Mouse (Mus musculus): ENCODE results near the gene Spsb4. TPM values are rescaled to one million over a fixed set of nuclear protein-coding genes. Genes with fewer than 3 reads are reported as not detected.

Gene Spsb4
- polyA plus RNA-seq, 1 experiment from 2014 or later: 8.4 TPM

GRCm38 (mm10) chr9:97003173-97003572 is 15.5 kb downstream of the Spsb4 start:
- no peak overlapping the region for H3K27ac ChIP-seq
- WGBS (ENCODE audit: missing documents): 71% methylated on average over 5 of the region's 5 CpGs
- no peaks in the 10 kb centered on the region for H3K79me2 ChIP-seq (ENCODE audit: inconsistent target)
- H3K36me3 ChIP-seq (ENCODE audit: inconsistent target): no peaks in the 10 kb centered on the region
- H3K4me3 ChIP-seq (ENCODE audit: inconsistent target): no peak overlapping the region

- no peaks in the 10 kb centered on the region for H3K36me3 ChIP-seq (ENCODE audit: inconsistent target)
- no peak overlapping the region for H3K27ac ChIP-seq
- H3K79me2 ChIP-seq (ENCODE audit: inconsistent target): no peaks in the 10 kb centered on the region
- WGBS (ENCODE audit: missing documents): 86% methylated on average over 7 of the region's 8 CpGs
- no peak overlapping the region for H3K4me3 ChIP-seq (ENCODE audit: inconsistent target)
Observed at GRCm38 (mm10) chr9:97002654-97003053, 16.0 kb downstream of the Spsb4 start.

- Histone ChIP-seq H3K36me3 (ENCODE audit: inconsistent target) (no peaks in the 10 kb centered on the region), H3K79me2 (ENCODE audit: inconsistent target) (no peaks in the 10 kb centered on the region), H3K27ac (no peak overlapping the region), H3K4me3 (ENCODE audit: inconsistent target) (no peak overlapping the region)
- 75% methylated on average over 7 of the region's 7 CpGs for WGBS (ENCODE audit: missing documents)
Observed at GRCm38 (mm10) chr9:97002025-97002424, 16.6 kb downstream of the Spsb4 start.

- H3K4me3 ChIP-seq (ENCODE audit: inconsistent target): no peak overlapping the region
- no peaks in the 10 kb centered on the region for H3K79me2 ChIP-seq (ENCODE audit: inconsistent target)
- WGBS (ENCODE audit: missing documents): 87% methylated on average over 10 of the region's 10 CpGs
- no peaks in the 10 kb centered on the region for H3K36me3 ChIP-seq (ENCODE audit: inconsistent target)
- no peak overlapping the region for H3K27ac ChIP-seq
Observed at GRCm38 (mm10) chr9:97001458-97001857, 17.2 kb downstream of the Spsb4 start.

DNA sequence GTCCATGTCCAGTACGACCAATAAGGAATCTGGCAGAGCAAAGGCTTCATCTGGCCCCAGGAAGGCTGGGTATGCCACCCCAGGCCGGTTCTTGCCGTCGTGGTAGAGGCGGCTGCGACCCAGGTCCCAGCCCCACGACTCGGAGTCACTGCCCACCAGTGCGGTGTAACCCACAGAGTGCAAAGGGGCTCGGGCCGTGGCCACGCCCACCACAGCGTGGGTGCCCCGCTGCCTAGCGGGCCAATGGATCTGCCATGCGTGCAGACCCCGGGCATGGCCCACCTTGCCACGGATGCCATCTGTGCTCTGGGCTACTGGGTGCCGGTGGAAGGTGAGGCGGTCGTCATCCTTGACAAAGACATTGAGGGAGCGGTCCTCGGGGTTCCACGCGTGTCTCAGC is 22.9 kb downstream of the Spsb4 start:
- 97% methylated on average over 23 of the region's 25 CpGs for WGBS (ENCODE audit: missing documents)
- Histone ChIP-seq H3K27ac (no peak overlapping the region), H3K36me3 (ENCODE audit: inconsistent target) (no peaks in the 10 kb centered on the region), H3K4me3 (ENCODE audit: inconsistent target) (no peak overlapping the region), H3K79me2 (ENCODE audit: inconsistent target) (no peaks in the 10 kb centered on the region)

DNA sequence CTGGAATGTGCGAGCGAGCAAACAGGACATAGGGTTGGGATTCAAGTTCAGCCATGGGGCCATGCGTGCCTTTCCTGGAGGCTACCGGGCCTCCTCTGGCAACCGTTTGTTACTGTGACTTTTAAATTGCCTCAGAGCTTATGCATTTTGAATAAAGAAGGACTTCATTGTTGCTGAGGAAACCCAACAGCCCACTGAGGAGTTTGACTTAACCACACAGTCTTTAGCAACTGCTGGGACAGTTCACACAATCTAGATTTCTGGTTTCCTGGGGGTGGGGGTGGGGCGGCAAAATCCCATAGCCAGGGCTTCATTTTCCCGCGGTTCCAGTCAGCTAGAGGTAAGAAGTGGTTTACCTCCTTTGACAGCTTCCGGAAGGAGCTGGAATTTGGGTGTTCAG is 23.9 kb downstream of the Spsb4 start:
- H3K36me3 ChIP-seq (ENCODE audit: inconsistent target): no peaks in the 10 kb centered on the region
- no peak overlapping the region for H3K27ac ChIP-seq
- WGBS (ENCODE audit: missing documents): 77% methylated on average over 9 of the region's 9 CpGs
- H3K4me3 ChIP-seq (ENCODE audit: inconsistent target): no peak overlapping the region
- no peaks in the 10 kb centered on the region for H3K79me2 ChIP-seq (ENCODE audit: inconsistent target)

DNA sequence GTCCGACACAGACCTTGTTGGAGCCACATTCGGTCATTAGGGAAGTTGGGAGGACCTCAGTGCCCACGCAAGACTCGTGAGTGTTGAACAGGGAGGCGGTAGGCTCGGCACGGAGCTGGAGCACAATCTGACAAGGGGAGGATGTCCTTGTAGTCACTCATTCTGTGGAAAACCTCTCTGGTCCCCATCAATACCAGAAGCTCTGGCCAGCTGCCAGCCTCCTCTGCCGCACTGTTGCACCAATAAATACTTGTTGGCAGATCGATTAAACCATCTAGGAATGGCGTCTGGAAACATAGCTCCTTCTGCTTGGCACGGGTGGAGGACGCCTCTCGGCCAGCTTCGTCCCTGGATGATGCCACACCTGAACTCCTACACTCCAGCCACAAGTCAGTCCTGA is 27.5 kb downstream of the Spsb4 start:
- H3K36me3 ChIP-seq (ENCODE audit: inconsistent target): no peaks in the 10 kb centered on the region
- no peak overlapping the region for H3K27ac ChIP-seq
- H3K79me2 ChIP-seq (ENCODE audit: inconsistent target): no peaks in the 10 kb centered on the region
- 92% methylated on average over 14 of the region's 14 CpGs for WGBS (ENCODE audit: missing documents)
- H3K4me3 ChIP-seq (ENCODE audit: inconsistent target): no peak overlapping the region

DNA sequence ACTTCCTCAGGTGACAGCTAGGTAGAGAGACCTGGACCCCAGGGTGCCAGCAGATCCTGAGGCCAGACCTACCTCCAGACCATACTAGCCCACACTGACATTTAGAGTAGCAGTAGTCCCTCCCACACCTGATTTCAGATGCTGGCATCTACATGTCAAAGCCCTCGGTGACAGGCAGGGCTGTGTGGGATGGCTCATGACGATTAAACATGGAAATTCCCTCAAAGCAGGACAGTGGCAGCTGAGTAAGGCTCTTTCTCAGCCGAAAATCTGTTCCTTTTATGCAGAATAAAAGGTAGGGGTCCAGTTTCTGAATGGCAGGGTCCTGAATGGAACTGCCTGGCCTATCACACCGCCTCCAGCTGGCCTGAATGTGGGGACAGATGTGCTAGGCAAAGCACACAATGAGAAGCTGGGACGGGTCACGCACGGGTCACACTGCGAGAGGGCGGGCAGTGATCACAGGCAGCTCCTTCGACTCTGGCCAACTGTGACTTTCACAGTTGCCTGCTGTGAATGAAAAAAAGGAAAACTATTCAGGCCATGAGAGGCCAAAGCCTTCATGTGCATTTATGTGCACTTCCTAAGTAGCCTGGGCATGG is 29.2 kb downstream of the Spsb4 start:
- Histone ChIP-seq H3K79me2 (ENCODE audit: inconsistent target) (no peaks in the 10 kb centered on the region), H3K36me3 (ENCODE audit: inconsistent target) (no peaks in the 10 kb centered on the region), H3K27ac (no peak overlapping the region), H3K4me3 (ENCODE audit: inconsistent target) (no peak overlapping the region)
- 91% methylated on average over 10 of the region's 10 CpGs for WGBS (ENCODE audit: missing documents)

- 94% methylated on average over 10 of the region's 11 CpGs for WGBS (ENCODE audit: missing documents)
- Histone ChIP-seq H3K79me2 (ENCODE audit: inconsistent target) (no peaks in the 10 kb centered on the region), H3K4me3 (ENCODE audit: inconsistent target) (no peak overlapping the region), H3K27ac (no peak overlapping the region), H3K36me3 (ENCODE audit: inconsistent target) (no peaks in the 10 kb centered on the region)
Observed at GRCm38 (mm10) chr9:96986797-96987473, 31.7 kb downstream of the Spsb4 start.

DNA sequence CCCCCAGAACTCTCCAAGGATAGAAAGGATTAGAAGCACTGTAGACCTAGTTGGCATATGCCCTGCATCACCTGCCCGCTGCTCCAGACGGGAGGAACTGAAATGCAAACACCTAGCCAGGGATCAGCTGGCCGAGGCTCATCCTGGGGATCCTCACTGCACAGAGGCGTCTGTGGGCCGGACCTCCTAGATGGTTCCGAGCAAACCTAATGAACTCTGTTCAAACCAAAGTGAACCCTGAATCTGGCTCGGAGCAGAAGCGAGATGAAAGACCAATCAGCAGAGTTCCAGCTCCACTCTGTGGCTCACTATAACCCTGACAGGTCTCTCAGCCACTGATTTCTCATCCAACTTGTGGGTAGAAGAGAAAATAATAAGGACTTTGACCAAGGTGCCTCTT is 34.6 kb downstream of the Spsb4 start:
- Histone ChIP-seq H3K79me2 (ENCODE audit: inconsistent target) (no peaks in the 10 kb centered on the region), H3K4me3 (ENCODE audit: inconsistent target) (no peak overlapping the region), H3K36me3 (ENCODE audit: inconsistent target) (no peaks in the 10 kb centered on the region), H3K27ac (no peak overlapping the region)
- WGBS (ENCODE audit: missing documents): 98% methylated on average over 4 of the region's 8 CpGs

DNA sequence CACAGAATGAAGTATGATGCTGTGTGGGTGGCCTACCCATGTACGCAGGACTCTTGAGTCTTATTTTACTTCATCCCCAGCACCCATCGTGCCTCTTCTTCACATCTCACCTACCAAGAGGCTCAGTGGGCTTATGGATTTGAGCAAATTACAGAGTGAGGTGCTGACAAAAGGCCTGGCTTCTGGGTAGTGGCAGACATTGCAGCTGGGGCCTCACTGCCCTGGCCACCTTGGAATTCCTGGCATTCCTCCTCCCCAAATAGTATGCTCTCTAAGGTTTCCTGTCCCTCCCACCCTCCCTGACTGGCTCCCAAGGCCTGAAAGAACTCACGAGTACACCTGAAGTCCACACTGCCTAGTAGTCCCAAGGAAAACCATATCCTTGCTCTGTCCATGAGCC is 35.7 kb downstream of the Spsb4 start:
- H3K36me3 ChIP-seq (ENCODE audit: inconsistent target): no peaks in the 10 kb centered on the region
- no peak overlapping the region for H3K27ac ChIP-seq
- H3K79me2 ChIP-seq (ENCODE audit: inconsistent target): no peaks in the 10 kb centered on the region
- 89% methylated on average over 3 of the region's 3 CpGs for WGBS (ENCODE audit: missing documents)
- no peak overlapping the region for H3K4me3 ChIP-seq (ENCODE audit: inconsistent target)

DNA sequence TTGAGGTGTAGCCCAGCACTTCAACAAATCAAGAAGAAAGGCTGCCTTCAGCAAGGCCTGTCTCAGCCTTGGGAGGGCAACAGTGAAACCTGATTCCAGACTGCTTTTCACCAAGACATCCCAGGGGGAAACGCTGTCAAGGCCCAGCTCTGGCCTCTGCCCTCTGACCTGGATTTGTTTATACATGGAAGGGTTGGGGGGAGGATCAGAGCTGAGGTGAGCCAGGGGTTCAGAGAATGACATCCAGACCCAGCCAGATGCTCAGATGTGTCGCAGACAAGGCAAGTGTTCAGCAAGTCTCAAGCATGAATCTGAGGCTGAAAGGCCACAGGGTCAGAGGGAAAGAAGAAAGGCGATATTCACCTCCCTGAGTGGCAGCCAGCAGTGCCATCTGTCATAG is 36.3 kb downstream of the Spsb4 start:
- no peak overlapping the region for H3K4me3 ChIP-seq (ENCODE audit: inconsistent target)
- no peaks in the 10 kb centered on the region for H3K36me3 ChIP-seq (ENCODE audit: inconsistent target)
- no peak overlapping the region for H3K27ac ChIP-seq
- no peaks in the 10 kb centered on the region for H3K79me2 ChIP-seq (ENCODE audit: inconsistent target)
- WGBS (ENCODE audit: missing documents): 97% methylated on average over 3 of the region's 3 CpGs

- WGBS (ENCODE audit: missing documents): 97% methylated on average over 5 of the region's 5 CpGs
- no peaks in the 10 kb centered on the region for H3K36me3 ChIP-seq (ENCODE audit: inconsistent target)
Observed at GRCm38 (mm10) chr9:96981836-96982235, 36.8 kb downstream of the Spsb4 start.

GRCm38 (mm10) chr9:96981121-96981520 is 37.5 kb downstream of the Spsb4 start:
- no peak overlapping the region for H3K4me3 ChIP-seq (ENCODE audit: inconsistent target)
- no peaks in the 10 kb centered on the region for H3K79me2 ChIP-seq (ENCODE audit: inconsistent target)
- 63% methylated on average over 9 of the region's 9 CpGs for WGBS (ENCODE audit: missing documents)
- H3K36me3 ChIP-seq (ENCODE audit: inconsistent target): no peaks in the 10 kb centered on the region
- H3K27ac ChIP-seq: no peak overlapping the region

More at GRCm38 (mm10) chr9:96981836-96982235, 36.8 kb downstream of the Spsb4 start:
- no peaks in the 10 kb centered on the region for H3K79me2 ChIP-seq (ENCODE audit: inconsistent target)
- no peak overlapping the region for H3K4me3 ChIP-seq (ENCODE audit: inconsistent target)
- H3K27ac ChIP-seq: no peak overlapping the region

- Histone ChIP-seq H3K36me3 (ENCODE audit: inconsistent target) (no peaks in the 10 kb centered on the region), H3K4me3 (ENCODE audit: inconsistent target) (no peak overlapping the region), H3K27ac (no peak overlapping the region), H3K79me2 (ENCODE audit: inconsistent target) (no peaks in the 10 kb centered on the region)
- 92% methylated on average over 10 of the region's 10 CpGs for WGBS (ENCODE audit: missing documents)
Observed at GRCm38 (mm10) chr9:96980037-96980997, 38.3 kb downstream of the Spsb4 start.
